Mouse (Mus musculus): ENCODE measurements around the gene Usp35.

The Usp35 gene

GRCm38 (mm10) chr7:97331726-97332666 is at the start of gene Usp35, which contains the start of gene Kctd21:
Gene Usp35, minus strand, starts transcription at chr7:97332020.
Gene Kctd21, plus strand, starts transcription at chr7:97332327.
- peak; percentile 92 to 95 for DNase-seq (ENCODE audit: low spot score in 2 of 2)

DNA sequence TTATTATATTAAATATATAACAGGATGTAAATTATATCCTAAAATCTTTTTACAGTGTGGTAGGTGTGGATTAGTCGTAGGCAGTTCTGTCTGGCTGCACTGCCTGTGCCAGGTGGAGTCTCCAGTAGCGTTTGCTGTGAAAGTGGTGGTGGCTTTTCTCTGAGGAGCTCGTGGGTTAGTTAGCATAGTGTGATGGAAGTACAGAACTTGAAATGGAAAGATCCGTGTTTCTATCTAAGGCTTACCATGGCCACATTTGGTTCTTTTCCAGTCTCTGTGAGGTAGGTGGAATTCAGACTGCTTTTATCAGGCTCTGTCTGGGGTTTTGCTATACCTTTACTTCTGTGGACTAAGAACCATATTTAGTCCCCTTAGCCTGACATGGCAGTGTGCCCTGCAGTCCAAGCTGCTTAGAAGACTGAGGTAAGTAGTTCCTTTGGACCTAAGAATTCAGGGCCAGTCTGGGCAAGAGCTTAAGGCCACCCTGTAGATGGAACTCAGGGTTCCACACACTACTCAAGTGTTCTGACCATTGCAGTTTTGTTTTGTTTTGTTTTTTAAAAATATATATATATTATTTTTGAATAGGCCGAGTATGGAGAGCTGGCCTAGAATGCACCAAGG is 48.8 kb upstream of the Usp35 start:
- no peak for DNase-seq (ENCODE audit: low spot score in 2 of 2)

DNA sequence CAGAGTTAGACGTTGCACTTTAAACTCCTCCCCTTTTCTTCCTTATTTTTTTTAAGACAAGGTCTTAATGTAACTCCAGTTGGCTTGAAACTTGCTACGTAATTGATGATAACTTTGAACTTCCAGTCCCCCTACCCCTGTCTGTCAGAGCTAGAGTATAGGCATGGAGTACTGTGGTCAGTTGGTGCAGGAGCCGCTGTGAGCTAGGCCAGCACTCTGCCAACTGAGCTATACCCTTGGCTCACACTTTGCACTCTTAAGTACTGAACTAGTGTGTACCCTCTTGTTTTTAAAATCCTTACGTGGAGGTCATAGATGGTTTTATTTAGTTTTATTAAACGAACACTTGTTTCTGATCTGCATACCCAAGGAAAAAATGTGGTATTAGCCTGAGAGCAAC is 47.5 kb upstream of the Usp35 start:
- DNase-seq (ENCODE audit: low spot score in 2 of 2), result no peak

DNA sequence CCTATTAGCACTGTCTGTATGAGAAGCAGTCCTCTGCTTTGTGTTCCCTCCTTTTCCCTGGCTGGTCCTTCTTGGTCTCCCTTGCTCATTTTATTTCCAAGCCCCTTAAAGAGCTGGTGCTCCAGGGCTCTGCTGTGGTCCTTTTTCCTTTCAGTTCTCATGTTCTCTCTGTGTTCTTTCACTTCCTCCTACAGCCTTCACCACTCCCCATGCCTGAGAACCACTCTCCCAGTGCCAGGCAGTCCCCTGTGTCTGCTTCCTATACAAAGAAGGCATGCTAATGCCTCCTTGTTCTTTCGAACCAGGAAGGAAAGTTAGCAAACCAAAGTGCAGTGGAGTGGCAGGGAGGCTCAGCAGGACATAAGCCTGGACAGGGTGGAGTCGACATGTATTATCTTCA is 44.1 kb upstream of the Usp35 start:
- no peak for DNase-seq (ENCODE audit: low spot score in 2 of 2)

GRCm38 (mm10) chr7:97375101-97375500 is 43.3 kb upstream of the Usp35 start:
- no peak for DNase-seq (ENCODE audit: low spot score in 2 of 2)

DNA sequence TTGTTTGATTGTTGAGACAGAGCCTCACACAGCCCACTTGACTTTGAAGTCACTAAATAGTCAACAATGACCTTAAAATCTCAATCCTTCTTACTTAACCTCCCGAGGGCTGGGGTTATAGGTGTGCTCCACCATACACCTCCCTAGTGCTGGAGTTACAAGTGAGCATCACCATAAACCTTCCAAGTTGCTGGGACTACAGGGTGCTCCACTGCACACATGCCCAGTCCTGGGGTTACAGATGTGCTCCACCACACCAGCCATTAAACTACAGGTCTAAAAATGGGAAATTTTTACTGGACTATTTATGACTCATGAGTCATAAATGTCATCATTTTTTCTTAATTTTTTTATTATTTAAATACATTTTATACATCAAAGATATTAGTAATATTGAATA is 34.1 kb upstream of the Usp35 start:
- DNase-seq (ENCODE audit: low spot score in 2 of 2), result no peak

GRCm38 (mm10) chr7:97361467-97361866 is 29.6 kb upstream of the Usp35 start:
- DNase-seq (ENCODE audit: low spot score in 2 of 2), result no peak

DNA sequence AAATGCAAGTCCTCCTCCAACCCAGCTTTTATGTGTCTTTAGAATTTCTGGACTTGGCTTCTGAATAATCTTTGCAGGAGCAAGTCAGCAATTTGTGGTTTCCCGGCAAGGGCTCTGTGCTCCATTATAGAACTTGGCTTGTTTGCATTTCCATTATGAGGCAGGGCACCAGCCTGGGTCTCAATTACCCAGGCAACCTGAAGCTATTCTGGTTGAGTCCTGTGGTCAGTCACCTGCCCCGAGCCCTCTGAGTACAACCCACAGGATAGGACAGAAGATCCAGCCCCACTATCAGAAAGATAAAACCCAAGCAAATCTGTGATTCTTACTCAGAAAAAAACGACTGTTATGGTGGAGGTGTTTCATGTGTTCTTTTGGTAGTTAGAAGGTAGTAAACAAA is 29.1 kb upstream of the Usp35 start:
- no peak for DNase-seq (ENCODE audit: low spot score in 2 of 2)

- no peak for DNase-seq (ENCODE audit: low spot score in 2 of 2)
These were observed 28.3 kb upstream of the Usp35 start for GRCm38 (mm10) chr7:97360166-97360565.

DNA sequence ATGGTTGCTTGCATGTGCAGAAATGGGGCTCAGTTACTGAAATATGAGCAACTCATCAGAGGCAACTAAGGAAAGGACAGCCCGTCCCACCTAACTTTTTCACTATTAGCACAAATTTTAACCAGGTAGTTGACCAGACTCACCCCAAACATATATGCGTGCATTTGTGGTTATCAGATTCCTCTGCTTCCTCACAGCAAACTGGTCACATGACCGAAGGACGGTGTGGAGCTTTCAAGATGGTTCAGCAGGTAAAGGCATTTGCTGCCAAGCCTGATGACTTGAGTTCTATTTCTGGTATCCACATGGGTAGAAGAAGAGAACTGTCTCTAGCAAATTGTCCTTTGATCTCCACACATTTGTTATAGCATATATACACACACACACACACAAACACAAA is 26.5 kb upstream of the Usp35 start:
- DNase-seq (ENCODE audit: low spot score in 2 of 2), result no peak

GRCm38 (mm10) chr7:97357840-97358239 is 26.0 kb upstream of the Usp35 start:
- no peak for DNase-seq (ENCODE audit: low spot score in 2 of 2)

DNA sequence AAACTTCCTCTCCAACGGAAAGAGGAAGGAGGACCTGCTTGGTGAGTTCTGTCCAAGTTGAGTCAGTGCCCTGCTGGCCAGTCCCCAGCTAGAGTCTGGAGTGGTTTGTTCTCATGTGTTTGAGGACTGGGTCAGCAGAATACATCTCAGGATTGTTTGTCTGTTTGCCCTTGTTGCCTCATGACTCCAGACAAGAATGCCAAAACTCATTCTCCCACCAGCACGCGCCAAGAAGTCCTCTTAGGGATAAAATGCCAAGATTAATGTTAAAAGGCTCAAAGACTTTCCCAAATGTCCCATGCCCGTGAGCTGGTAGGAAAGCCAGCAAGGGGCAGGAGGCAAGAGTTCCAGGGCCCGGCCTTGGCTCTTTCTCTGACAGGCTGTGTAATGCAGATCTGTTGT is 25.1 kb upstream of the Usp35 start:
- no peak for DNase-seq (ENCODE audit: low spot score in 2 of 2)

- DNase-seq (ENCODE audit: low spot score in 2 of 2), result no peak
These were observed 24.4 kb upstream of the Usp35 start for GRCm38 (mm10) chr7:97356253-97356652.

- no peak for DNase-seq (ENCODE audit: low spot score in 2 of 2)
These were observed 23.4 kb upstream of the Usp35 start for GRCm38 (mm10) chr7:97355068-97355841.

GRCm38 (mm10) chr7:97353356-97353755 is 21.5 kb upstream of the Usp35 start:
- DNase-seq (ENCODE audit: low spot score in 2 of 2), result no peak

- DNase-seq (ENCODE audit: low spot score in 2 of 2), result no peak
These were observed 20.1 kb upstream of the Usp35 start for GRCm38 (mm10) chr7:97351792-97352513.

GRCm38 (mm10) chr7:97350891-97351290 is 19.1 kb upstream of the Usp35 start:
- no peak for DNase-seq (ENCODE audit: low spot score in 2 of 2)

GRCm38 (mm10) chr7:97349438-97349837 is 17.6 kb upstream of the Usp35 start:
- DNase-seq (ENCODE audit: low spot score in 2 of 2), result no peak

DNA sequence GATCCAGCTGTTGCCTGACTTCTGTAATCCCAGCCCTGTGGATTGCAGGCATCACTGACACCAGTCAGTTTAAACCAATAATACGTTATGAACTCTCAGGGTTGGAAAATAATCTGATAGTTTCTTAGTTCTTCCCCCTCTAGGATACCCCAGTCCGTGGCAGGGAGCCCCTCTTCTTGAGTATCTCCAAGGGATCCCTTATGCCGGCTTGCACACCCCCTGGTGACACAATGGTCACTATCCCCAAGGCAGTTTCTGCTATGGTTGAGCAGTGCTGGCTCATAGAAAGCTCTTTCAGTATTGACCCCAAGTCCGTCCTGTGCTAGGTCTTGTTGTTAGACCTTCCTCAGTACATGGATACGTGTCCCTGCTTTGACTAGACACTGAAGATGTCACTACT is 17.0 kb upstream of the Usp35 start:
- DNase-seq (ENCODE audit: low spot score in 2 of 2), result peak in 1 of 2 experiments; percentile 1

DNA sequence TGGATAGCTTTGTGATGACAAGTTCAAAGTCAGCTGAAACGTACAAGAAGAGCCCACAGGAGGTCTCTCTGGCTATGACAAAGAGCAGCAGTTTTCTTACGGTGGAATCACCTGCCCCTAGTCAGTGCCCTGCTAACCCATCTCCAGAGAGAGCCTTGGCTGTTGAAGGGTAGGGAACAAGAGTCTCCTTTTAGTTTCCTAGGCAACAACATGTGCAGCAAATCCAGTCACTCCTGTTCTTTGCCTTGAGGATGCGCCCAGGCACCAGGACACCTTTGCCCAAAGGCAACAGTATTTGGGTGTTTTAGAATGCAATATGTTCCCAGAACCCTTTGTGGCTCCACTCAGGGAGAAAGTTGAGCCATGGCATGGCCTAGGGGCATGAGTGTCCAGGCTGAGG is 16.5 kb upstream of the Usp35 start:
- peak in 1 of 2 experiments; percentile 3 for DNase-seq (ENCODE audit: low spot score in 2 of 2)

- peak in 1 of 2 experiments; percentile 6 for DNase-seq (ENCODE audit: low spot score in 2 of 2)
These were observed 15.6 kb upstream of the Usp35 start for GRCm38 (mm10) chr7:97347464-97347863.

DNA sequence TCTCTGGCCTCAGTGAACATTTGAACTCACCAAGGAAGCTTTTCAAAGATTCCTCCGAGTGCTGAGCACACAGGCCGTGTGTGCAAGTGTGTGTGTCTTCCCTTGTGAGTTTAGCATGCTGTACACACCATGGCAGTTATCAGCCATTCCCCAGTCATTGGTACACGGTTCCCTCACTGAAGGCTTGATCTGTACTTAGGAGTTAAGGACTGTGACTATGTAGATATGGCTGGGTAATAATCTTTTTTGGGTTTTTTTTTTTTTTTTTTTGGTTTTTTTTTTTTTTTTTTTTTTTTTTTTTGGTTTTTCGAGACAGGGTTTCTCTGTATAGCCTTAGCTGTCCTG is 15.0 kb upstream of the Usp35 start:
- no peak for DNase-seq (ENCODE audit: low spot score in 2 of 2)

Data from frontal cortex, postnatal 10 days (tissue).